In the genomic region with DNA sequence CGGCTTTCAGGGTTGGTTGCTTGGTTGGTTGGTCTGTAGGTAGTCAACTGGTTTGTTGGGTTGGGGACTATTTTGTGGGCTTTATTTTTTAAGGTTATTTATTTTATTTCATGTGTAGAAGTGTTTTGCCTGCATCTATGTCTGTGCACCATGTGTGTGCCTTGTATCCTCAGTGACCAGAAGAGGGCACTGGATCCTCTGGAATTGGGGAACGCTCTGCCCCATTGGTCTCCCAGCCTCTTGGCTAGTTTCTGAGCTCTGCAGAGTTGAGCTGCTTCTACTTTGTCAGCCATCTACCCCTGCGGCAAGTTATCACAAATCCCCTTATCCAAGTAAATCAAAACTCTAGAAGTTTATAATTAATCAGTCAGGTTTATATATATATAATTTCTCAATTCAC, we compare ENCODE assay signal across 14 mouse cellular contexts. TPM values are rescaled to one million over a fixed set of nuclear protein-coding genes. Genes with fewer than 3 reads are reported as not detected.
"Had no signal": no experiment of that assay in that cellular context is flagged by ENCODE, and none has a peak within 500 bp of the region (broad histone marks: within the 10 kb centered on the region; RNA-seq: fewer than 3 reads in every experiment).

No protein-coding gene starts in this region.

RNA-seq across cellular contexts. Expression of a gene that starts 4.6 kb away (rescaled TPM):
- total RNA-seq: layer of hippocampus, adult 18-20 months; layer of hippocampus, postnatal 36 days; left cerebral cortex, adult 8-10 months; left cerebral cortex, postnatal 25 days; megakaryocyte, adult 5-6 weeks had no signal
- polyA plus RNA-seq: kidney, embryonic 16.5 days; limb, embryonic 12.5 days; midbrain, embryonic 14.5 days; myocyte; neural tube, embryonic 11.5 days; neural tube, embryonic 15.5 days; small intestine, adult 2 months had no signal

RNA-seq across cellular contexts. Expression of a gene that starts 19.2 kb away (rescaled TPM):
- total RNA-seq: layer of hippocampus, adult 18-20 months; layer of hippocampus, postnatal 36 days; left cerebral cortex, postnatal 25 days; megakaryocyte, adult 5-6 weeks had no signal
- polyA plus RNA-seq: kidney, embryonic 16.5 days; limb, embryonic 12.5 days; liver, embryonic 13.5 days; midbrain, embryonic 10.5 days; midbrain, embryonic 14.5 days; myocyte; neural tube, embryonic 11.5 days; small intestine, adult 2 months had no signal

RNA-seq across cellular contexts. Expression of a gene that starts 46.6 kb away (rescaled TPM):
- total RNA-seq: layer of hippocampus, adult 18-20 months; layer of hippocampus, postnatal 36 days; left cerebral cortex, adult 8-10 months; left cerebral cortex, postnatal 25 days had no signal
- polyA plus RNA-seq: kidney, embryonic 16.5 days; limb, embryonic 12.5 days; liver, embryonic 13.5 days; midbrain, embryonic 10.5 days; midbrain, embryonic 14.5 days; myocyte; neural tube, embryonic 11.5 days; neural tube, embryonic 15.5 days; small intestine, adult 2 months had no signal
